Mouse (Mus musculus): ENCODE results near the gene Tnfrsf8. TPM values are rescaled to one million over a fixed set of nuclear protein-coding genes. Genes with fewer than 3 reads are reported as not detected.

Tnfrsf8 gene
- polyA plus RNA-seq, 2 experiments from 2014 or later: 6.3 to 14.2 TPM

DNA sequence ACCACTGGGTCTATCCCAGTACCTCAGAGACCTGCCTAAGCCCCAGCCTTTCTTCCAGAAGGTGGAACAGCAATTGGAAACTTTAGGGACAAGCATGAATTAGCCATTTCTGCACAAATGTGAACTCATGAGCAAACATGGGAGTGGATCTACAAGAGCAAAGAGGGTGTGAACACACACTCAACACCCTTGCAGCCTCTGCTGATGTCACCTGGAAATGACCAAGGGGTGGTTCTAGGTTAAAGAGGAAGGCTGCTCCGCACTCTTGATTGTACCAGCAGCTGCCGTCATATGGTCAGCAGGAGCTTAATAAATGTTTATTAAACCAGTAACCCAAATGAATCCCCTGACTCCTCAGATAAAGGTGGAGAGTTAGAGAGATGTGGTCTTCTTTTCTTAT, 84.3 kb downstream of the Tnfrsf8 start:
- ATAC-seq: no peak

DNA sequence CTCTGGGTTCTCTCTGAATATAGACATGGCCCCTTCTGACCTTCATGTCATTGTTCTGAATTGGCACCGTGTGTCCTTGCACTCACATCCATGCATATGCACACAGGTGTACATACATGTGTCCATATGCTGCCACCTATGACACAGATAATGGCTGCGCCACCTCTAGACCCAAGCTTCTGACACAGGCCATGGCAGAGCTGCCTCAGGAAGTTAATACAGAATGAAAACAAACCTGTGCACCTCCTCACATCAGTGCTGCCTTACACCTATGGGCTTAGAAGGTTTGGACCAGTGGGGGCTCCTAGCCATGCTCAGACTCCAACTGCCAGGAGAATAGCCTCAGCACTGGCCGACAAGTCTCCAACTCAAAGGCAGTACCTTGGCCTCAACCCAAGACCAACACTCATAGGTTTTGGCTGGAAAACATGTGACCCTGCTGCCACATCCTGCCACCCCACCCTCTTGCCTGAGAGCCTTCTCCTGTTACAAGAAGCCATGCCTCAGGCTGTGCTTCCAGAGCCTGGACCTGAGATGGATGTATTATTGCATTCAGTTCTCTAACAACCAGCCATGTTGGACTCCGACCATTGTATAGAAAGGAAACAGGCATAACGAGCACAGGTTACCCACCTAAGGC, 85.3 kb downstream of the Tnfrsf8 start:
- ATAC-seq: peak; percentile 68

DNA sequence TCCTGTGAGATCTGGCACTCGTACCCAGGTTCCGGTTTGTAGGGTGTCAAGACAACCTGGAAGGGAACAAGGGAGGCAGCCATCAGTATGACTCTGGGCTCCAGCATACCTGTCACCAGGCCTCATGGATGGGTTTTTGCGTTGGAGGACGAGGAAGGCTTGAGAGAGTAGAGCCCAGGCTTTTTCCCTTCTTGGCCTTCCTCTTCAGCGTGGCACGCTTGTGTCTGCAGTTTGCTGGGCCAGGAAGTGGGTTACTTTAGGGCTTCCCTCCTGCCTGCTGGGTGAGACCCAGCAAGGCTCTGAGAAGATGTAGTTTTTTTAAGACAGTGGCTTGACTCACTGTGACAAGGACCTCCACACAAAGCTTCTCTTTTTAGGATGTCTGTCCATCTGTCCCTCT, 85.9 kb downstream of the Tnfrsf8 start:
- ATAC-seq: peak; percentile 81

DNA sequence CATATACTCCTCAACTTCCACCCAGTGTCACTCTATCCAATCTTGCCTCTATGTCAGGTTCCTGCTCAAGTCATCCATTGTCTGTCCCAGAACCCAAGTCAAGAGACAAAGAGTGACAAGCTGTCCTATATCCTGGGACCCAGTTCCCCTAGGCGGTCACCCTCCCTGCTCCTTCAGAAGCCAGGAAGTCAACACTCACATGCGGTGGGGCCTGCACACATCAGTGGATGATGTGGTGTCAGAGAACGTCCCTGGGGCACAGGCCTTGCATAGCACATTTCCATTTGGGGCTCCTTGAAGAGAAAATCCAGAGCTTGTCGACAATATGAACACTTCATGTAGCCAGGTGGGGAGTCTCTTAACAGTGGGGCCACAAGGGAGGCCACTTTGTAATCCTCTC, 90.4 kb downstream of the Tnfrsf8 start:
- no peak for ATAC-seq

DNA sequence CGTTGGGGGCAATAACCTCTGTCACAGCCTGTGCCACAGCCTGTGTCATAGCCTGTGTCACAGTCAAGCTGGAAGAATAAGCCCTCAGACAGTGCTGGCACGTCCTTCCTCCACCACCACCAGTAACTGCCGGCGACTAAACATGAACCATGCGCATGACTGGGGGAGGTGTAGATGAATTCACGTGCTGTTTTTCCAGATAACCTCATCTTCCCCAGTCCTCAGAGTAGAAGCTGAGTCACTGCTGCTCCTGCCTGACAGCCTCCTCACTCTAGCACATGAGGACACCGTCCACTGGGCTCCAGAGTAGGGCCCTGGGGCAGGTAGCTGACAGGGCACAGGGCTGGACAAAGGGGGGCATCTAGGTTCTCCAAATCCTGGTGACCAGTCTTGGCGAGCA, 92.9 kb downstream of the Tnfrsf8 start:
- ATAC-seq: peak; percentile 56

DNA sequence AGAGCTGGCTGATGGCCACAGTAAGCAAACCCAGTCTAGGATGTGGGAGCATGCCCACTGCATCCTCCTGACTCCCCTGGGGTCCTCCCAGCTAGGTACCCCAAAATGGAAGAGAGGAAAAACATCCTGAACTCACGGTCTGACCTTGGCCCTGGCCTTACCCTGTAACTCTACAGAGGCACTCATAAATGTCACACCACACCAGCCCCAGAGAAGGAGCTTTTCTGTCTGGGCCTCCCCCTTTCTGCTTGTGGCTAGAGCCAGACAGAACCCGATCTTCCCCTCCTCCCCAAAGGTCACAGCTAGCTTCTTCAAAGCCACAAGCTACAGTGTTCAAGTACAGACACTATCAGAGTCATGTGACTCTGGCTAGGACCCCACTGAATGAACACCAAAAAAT, 93.6 kb downstream of the Tnfrsf8 start:
- peak; percentile 77 for ATAC-seq

DNA sequence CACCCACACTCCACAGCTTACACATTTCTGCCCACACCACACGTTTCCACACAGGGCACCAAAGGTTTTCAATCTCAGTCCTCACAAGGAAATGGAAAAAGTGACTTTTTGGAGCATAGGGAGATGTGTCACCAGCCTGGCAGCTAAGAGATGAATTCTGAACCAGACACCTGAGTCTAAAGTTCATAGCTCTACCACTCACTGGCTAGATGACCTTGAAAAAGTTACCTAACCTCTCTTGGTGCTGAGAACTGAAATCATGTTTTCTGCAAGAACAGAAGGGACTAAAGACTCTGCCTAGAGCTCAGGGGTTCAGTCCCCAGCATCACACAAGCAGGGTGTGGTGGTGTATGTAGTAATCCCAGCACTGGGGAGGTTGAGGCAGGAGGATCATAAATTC, 95.0 kb downstream of the Tnfrsf8 start:
- ATAC-seq: no peak

DNA sequence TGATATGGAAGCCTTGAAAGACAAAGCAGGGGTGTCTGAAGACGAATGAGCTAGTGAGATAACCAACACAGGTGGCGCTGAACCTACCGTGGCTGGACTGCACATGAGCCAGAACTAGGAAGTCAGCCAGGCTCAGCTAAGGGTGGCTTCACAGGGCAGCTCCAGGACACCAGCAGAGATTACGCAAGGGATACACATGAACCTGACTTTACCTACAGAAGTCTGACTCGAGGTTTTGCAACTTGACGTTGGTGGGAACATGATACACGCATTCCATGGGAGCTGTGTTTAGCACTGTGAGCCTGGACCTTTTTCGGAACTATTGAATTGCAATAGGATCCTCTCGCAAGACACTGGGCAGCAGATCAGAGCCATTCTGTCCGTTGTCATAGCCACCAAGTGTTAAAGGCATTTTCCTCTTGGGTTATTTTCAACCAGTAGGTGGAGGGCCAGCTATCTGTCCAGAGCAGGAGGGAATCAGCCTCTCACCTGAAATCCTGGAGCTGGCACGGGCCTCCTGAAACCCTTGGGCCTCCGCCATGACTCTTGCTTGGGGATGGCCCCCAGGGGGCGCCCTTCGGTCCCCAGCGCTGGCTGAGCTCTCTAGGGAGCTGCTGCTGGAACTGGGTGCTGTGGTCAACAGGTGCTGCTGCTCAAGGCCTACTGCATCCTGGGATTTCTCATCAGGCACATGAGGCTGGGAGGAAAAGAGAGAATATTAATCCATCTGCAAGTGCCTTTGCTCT, 95.6 kb downstream of the Tnfrsf8 start:
- no peak for ATAC-seq

DNA sequence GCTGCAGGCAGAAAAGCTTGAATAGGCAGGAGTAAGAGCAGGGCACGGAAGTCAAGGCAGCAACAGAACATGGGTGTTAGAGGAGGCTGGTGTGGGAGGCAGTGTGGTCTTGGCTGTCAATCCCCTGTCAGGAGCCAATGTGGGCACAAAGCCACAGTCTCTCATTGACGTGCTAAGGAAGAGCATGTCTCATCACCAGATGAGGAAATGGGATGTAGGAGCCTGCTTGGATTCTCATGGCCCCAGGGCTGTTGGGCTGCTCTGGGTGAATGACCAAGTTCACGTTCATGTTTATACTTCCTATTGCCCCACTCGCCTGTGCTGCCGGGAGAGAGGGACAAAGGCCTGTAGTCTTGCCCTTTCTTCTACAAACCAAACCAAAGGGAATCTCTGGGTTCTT, 97.1 kb downstream of the Tnfrsf8 start:
- no peak for ATAC-seq

Other genes with a start within 250 kb of the Tnfrsf8 start
- gene Vps13d, start 120.2 kb downstream of the Tnfrsf8 start, polyA plus RNA-seq (2017; shearing (Covaris generic)): 10 to 100 TPM in 1 of 2 experiments, 1 to 10 TPM in 1; 9.2 to 17.9 TPM
- gene Tnfrsf1b, start 68.3 kb downstream of the Tnfrsf8 start, polyA plus RNA-seq (2017; shearing (Covaris generic)): 100 to 1,000 TPM in 1 of 2 experiments, 10 to 100 TPM in 1; 87.9 to 139 TPM
- gene Zfp990, start 195.6 kb upstream of the Tnfrsf8 start, polyA plus RNA-seq (2017; shearing (Covaris generic)): 1 to 10 TPM in 1 of 2 experiments, not detected in 1; 9.8 TPM

Measured in activated CD4-positive, CD25-positive, alpha-beta regulatory T cell, adult 4 months (primary cell).